Mouse (Mus musculus) c-Kit-positive CD71-negative TER-119-negative erythroid progenitor cells, embryonic 14.5 days (primary cell): Measurements from ENCODE around the gene Pth2r.

Experiments
- DNase-seq: peaks from one replicate; pipeline ENCODE4 v3.0.0-alpha.2; 2013; ENCODE audit warnings: low read depth

Pth2r gene

DNA sequence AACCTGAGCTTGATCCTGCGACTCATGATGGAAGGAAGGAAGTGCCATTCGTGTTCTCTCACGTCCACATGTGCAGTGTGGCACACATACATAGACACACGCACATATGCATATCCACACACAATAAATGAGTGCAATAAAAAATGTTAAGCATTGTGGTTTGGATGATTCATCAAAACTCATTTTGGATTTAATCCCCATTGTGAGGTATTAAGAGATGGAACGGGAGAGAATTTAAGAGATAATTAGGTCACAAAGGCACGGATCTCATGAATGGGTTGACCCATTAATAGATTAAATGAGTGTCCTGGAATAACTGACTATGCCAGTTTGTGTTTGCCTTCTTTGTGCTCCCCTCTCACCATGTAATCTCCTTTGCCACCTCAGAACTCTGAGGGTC lies at the start of gene Pth2r:
Gene Pth2r (plus strand): TSS at position 301 of the 400 bp plus-strand sequence.
- no peak for DNase-seq

DNA sequence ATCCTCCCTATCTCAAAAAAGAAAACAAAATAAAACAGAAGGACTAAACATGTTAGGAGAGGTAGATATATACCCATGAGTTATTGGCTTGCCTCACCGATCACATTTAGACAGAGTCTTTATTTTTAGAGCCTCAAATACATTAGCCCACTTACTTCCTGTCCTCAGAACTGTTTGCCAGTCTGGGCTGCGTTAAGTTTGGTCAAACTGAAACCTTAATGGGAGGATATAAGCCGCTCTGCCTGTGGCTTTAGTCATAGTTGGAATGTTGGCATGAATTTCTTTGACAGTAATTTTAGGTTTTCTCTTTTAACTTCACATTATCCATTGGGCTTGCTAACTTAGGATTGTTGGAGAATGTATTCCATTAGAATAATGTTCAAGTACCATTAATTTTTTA lies 44.1 kb upstream of the Pth2r start:
- no peak for DNase-seq

DNA sequence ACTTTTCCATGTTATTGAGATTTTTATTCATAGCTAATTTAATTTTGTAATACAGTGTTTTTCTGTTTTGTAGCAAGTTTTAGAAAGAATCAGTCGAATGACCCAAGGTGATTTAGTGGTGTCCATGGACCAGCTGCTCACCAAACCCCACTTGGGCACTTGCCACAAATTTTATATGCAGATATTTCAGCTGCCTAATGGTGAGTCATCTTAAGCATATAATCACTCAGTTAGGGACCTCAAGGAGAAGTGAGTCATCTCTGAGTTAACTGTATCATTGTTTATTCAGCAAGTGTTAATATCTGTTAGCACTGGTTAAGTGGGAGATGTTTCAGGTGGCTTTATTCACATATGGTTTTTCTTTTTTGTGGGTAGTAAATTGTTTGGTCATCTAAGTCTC lies 36.2 kb upstream of the Pth2r start:
- DNase-seq: no peak

DNA sequence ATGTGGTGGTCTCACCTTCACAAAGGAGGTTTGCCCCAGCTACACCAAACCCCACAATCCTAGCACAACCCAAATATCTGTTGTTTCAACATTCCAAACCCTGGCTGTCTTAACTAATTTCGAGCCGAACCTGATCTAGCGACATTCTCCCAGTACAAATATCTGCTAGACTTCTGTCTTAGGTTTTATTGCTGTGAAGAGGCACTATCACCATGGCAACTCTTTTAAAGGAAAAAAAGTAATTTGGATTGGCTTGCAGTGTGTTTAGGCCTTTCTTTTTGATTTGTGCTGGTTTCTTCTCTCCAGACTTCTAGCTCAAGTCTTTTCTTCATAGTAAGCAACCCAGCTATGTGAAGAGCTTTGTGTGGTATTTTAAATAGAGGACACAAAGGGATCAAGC lies 1.4 kb upstream of the Pth2r start:
- DNase-seq: no peak

DNA sequence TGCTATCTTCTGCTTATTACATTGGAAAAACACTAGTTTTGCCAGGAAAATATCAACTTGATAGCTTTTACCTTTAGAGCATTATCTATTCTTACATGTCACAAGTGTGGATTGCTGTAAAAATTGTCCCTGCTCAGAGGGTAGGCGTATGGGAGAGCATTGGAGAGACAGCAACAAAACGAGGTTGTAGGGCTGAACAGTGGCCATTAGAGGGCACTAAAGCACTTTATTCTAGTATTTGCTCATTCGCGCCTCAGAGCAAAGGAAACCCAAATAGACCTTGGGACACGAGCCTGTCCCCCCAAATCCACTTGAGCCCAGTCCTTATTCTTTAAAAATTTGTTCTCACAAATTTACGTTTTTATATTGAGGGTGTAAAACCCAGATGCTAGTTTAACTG lies 910 bp downstream of the Pth2r start:
- DNase-seq: peak; percentile 18

DNA sequence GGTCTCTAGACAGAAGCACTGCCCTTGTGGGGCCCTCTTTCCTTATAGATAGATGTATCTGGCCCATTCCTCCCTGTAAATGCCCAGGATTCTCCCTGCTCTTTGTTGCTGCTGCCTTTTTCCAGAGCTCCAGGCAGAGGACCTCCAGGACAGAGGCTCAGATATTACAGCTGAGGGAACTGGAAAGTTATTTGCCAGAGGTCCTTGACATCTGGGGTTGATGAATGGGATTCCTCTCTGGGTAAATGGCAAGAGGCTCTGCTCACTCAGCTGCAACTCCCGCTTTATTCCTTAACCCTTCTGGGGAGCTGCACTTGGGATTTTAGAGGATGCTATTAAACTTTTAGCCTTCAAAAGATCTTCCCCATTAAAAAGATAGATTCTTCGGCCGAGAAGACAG lies 26.6 kb downstream of the Pth2r start:
- DNase-seq: no peak

DNA sequence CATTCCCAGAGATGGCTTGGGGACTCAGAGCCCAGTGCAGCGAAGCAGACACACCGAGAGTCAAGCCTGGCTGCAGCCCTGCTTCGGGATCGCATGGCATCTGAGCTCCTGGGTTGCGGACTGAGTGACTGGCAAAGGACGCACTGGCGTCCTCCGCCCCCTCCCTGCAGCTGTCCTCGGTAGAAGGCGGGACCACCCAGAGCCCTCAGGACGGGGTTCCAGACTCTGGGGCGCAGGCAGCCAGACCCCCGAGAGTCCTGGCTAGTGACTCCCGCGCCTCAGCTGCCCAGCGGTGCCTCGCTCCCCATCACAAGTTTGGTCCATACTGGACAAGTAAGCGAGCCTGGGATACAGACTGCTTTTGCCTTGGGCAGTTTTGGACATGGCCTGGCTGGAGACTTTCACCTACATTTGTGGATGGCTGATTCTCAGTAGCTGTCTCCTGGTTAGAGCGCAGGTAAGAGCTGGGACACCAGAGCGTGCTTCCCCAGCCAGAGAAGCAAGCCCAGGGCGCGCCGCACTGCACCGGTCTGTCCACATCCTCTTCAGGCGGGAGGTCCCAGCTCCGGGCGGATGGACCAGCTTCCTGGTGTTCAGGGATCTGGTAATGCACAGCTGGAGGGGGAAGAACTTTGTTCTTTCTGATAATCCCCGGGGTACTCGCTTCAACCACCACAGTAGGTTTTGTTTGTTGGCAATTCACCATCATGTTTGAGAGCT lies 29.5 kb downstream of the Pth2r start:
- no peak for DNase-seq

DNA sequence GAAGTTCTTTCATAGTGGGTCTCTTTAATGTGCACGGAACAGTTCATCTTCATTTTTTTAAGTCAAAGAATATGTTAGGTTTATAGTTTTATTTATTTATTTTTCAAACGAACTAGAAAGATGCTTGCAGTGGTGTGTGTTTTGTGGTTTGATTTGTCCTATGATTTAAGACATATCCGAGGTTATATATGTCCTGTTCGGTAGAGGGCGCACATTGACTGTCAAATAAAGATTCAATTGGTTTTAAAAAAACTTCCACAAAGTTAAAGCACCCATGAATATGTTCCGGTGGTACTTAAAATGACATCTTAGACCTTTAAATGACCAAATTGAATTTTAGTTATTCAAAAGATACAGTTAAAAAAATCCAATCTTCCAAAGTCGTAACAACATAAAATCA lies 30.3 kb downstream of the Pth2r start:
- peak; percentile 16 for DNase-seq

DNA sequence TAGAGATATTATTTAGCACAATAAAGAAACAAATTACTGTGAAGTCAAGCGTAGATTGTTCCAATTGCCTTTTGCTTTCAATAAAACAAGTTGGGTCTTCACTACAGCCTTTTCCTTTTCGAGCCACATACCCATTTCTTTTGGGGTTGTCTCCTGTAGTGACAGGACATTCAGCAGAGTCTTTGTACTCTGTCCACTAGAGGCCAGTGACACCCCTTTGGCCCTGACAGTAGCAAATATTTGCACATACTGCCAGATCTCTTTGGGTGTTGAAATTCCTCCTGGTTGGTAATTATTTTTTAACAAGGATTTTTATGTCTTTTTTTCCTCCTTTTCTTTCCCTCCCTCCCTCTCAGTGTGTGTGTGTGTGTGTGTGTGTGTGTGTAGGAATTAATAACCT lies 31.0 kb downstream of the Pth2r start:
- DNase-seq: no peak

DNA sequence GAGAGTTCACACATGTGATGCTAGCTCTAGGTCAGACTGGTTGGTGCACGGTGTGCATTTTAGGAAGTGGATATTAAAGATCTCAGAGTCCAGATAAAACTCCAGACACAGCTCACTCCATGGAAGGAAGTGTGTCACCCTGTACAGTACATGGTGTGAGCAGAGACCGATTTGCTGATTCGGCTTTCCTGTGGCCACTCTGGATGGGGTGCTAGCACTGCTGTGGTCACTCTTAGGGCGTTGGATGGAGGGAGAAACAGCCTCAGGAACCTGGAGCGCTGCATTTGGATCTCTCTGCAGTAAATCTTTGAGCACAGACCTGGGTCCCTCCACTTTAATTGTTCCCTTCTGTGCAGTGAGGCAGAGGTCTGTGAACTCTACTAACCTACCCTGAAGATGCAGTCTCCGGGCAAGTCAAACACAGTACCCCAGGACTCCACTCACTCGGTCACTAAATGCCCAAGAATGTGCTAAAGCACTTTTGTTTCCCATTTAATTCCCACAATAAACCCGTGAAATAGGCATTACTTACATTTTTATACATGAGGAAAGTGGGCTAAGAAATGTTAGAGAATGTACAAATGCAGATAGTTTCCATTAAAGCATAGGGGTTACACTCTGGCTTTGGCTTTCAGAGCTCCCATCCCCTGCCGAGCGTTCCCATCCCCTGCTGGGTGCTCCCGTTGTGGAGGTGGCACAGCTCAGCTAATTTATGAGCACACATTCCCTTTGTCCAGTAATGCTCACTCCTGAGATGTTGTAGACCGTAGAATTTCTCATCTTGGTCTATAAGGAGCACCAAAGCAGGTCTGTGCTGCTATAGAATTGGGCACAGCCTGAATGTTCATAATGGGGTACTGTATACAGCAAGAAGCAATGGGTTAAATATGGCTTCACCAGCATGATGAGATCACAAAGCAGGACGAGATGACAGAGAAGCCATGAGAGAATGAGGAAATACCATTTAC lies 32.5 kb downstream of the Pth2r start:
- DNase-seq: no peak

DNA sequence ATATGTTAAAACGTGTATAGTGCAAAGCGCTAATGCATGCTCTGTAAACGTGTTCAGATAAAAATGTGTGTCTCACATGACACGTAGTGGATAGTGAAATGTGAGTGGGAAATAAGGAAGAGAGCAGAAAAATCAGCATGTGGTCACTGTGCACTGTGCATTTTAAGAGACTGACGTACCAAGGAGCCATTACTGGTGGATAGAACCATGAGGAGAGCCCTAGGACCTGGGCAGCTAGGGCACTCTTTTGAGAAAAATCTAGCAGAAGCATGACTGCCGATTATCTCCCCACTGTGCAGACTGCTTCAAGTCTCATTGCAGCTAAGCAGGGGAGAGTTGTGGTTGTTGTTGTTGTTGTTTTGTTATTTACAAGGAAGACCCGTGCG lies 33.2 kb downstream of the Pth2r start:
- no peak for DNase-seq

DNA sequence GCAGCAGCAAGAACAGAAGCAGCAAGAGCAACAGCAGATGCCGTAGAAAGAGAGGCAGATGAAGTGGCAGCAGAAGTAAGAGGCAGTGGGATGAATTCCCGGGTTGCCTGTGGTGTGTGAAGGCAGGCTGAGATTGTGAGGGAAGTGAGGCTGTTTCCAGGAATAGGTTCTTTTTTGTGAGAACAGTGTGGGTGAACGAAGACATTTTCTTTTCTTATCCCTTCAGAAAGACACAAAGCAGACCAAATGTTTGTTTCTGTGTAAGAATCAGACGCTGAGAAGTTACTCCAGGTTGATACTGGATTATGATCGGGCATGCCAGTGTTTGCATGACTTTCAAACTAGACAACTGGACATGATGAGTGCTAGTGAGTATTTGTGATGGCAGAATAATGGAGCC lies 52.2 kb downstream of the Pth2r start:
- DNase-seq: no peak

DNA sequence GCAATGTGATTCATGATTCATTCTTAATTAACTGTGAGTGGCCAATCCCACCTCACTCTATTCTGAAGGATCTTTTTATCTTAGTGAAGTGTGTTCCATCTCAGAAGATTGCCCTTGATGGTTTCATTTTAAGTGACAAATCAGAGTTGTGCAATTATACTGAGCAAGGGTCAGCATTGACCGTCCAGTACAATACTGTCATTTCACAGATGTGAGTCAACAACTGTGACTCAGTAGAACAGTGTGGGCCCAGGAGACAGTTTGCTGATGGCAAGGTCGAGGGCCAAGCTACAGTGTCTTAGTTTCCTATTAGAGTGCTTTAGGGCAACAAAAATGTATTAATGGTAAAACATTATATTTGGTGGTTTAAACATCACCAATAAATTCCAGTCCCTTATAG lies 55.9 kb downstream of the Pth2r start:
- DNase-seq: no peak

DNA sequence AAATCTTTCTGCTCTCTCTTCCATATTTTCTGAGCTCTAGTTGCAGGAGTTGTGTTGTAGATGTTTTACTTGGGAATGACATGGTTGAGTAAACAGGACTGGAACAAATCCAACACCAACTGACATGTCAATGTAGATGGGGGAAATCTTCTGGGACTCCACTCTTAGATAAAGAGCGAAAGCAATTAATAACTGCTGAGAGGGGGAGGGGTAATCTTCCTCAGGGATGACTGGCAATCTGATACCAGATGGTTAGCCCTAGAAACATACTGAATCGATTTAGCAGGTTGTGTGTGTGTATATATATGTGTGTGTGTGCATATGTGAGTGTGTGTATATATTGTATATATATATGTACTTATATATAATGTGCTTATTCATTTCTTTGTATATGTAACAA lies 58.4 kb downstream of the Pth2r start:
- DNase-seq: no peak

DNA sequence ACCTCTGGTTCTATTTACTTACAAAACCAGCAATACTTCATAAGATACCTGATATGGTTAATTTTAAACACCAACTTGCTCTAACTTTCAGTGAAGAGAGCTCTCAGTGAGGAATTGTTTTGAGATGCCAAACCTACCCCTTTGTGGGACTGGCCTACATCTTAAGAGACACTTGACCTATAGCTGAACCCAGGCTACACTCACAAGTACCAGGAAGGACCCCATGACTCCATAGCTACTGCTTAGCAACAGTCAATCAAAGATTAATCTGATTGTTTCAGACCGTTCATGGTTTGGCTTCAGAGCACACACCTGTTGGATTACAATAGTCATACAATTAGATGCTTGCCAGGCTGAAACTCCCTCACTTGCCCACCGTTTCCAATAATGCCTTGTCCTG lies 71.1 kb downstream of the Pth2r start:
- no peak for DNase-seq

DNA sequence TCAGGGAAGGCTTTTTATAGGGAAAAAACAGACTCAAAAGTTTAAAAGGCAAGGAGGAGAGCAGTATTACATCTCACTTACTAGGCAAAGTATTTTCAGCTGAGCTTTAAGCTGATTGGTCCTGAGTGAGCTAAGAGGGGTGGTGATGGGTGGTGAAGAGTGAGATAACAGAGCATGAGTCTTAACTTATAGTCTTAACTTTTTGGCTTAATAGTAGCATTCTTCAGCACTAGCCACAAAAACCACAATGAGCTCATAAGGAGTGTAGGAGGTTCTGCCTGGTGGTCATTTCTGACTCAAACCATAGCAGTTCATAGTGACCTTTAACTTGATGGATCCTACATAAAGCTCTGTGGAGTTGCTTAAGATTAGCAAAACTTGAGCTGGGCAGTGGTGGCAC lies 72.3 kb downstream of the Pth2r start:
- no peak for DNase-seq

DNA sequence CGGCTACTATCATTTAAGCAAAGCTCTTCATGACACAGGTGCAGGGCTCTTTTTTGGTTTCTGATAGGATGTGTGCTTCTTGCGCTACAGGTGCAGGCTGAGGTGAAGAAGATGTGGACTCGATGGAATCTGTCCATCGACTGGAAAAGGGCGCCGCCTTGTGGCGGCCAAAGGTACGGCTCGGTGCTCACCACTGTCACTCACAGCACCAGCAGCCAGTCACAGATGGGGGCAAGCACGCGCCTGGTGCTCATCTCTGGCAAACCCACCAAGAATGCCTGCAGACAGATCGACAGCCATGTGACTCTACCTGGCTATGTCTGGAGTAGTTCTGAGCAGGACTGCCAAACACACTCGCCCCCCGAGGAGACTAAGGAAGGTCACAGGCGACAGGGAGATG lies 106.5 kb downstream of the Pth2r start:
- DNase-seq: peak; percentile 13

DNA sequence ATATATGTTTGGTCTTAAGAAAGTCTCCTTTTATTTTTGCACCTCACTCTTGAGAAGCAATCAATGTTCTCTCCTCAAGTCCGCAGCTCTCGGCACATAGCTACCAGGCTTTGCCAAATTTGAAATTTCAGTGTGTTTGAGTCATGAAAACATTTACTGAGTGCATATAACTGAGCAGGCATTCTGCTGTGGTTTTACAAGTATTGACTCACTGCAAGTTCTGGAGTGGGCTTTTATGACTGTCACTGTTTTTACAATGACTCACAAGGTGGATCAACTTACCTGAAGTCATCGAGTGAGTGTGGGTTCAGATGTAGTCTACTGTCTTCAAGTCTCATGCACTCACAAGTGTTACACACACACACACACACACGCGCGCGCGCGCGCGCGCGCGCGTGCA lies 107.8 kb downstream of the Pth2r start:
- no peak for DNase-seq

DNA sequence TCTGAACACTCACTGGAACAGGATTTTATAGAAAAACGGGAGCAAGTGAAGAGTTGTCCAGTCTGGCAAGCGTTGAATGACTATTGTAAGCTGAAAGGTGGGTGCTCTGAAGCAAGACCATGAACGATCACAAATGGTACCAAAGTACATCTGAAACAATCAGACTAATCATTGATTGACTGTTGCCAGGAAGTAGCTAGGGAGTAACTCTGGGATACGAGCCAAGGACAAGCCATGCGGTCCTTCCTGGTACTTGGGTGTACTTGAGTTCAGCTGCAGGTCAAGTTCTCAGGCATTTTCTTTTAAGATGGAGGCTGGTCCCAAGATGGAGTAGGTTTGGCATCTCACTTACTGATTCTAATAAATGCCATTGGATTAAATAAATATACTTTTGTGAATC lies 125.6 kb downstream of the Pth2r start:
- no peak for DNase-seq

DNA sequence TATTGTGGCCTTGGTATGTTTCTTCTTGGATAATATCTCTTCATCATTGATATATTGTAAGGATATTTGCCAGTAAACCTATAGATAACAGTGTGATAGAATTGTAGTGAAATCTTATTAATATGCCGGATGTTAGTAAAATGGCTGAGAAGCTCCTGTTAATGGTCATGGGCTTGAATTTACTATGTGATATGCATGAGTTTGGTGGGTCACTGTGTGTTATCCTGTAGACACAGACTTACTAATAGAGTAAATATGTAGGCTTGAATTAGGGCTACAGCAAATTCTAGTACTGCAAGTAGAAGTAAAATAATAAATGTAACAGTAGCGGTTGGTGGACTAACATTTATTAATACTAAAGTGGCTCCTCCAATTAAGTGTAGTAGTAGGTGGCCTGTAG lies 139.1 kb downstream of the Pth2r start:
- no peak for DNase-seq

DNA sequence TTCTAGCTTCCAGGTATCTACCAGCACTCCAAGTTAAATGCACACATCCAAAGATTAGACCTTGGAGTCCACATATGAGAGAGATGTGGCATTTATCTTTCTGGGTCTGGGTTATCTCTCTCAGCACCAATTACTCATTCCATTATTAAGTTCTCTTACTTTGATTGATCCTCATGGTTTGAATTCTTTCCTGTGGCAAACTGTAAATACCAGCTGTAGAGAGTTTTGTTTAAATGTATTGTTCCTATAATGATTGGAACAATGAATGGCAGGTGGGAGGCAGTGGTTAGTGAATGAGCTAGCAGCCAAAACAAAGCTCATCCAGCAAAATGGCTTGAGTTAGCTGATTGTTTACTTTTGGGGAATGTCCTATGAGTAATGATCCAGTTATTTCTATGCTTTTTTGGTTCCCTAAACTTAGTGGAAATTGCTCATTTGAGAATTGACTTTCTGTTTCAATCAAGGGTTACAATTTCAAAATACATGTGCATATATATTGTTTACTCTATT lies 140.7 kb downstream of the Pth2r start:
- DNase-seq: no peak
